Mouse (Mus musculus): ENCODE results near the gene Scgb1b15.
"Not testable (repeated sequence)": the region's sequence is repeated elsewhere in the genome, so short reads cannot be mapped to it uniquely, and the experiment has no call there.

The Scgb1b15 gene

DNA sequence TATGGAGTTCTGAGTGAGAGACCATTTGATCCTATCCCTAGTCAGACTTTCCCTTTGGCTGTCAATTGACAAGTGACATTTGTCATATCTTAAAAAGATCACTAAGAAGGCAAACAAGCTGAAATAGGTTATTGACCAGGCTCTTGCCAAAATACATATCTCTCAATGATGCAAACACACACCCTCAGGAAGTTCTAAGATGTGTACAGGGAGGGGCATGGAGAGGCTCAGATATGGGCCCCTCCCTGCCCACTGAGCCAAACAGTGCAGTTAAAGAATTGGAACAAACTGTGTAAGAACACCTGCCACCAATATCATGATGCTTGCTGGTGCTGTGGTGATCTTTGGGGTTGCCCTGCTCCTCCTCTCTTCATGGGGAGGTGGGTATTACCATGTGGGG is at the start of gene Scgb1b15:
TSS of gene Scgb1b15 (plus strand) at position 301 of the 400 bp plus-strand sequence.
- DNase-seq = not testable (repeated sequence)

DNA sequence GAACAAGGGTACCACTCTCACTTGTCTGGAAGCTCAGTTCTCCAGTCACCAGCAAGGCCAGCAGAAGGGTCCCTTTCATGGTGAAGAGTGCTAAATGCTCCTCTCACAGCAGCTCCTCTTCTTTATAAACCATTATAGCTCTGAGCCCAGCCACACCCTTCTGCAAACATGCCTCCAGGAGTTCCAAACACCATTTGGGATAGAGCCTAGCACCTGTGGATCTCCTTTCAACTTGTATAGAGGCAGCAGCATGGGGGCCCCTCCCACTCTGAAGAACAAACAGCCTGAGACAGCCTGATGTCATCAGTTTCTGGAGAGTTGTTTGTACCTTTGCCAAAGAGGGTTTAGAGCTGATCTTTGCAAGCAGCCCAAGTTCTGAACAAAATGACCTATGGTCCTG is 6.8 kb upstream of the Scgb1b15 start, which contains the start of gene Scgb2b15:
TSS of gene Scgb2b15 (minus strand) at position 101 of the 400 bp plus-strand sequence.
- not testable (repeated sequence) for DNase-seq
